Mouse (Mus musculus) kidney, embryonic 14.5 days (tissue): ENCODE measurements around the gene Ranbp3. TPM values are rescaled to one million over a fixed set of nuclear protein-coding genes. Genes with fewer than 3 reads are reported as not detected.

Experiments
- ATAC-seq: fragments of 200-750 bp; cut with Nextera tagmentation; 2 replicates; pipeline ENCODE4 v1.8.0; 2017; ENCODE audit warnings: moderate number of reproducible peaks, mild to moderate bottlenecking, moderate TSS enrichment, moderate library complexity; ENCODE audit not compliant: low FRiP score, low TSS enrichment
- H3K27ac ChIP-seq: fragments of 300-500 bp; sonication (generic); 2 replicates; pipeline ENCODE4 v1.5.1; 2014; ENCODE audit warnings: low read depth, mild to moderate bottlenecking, low read length, moderate library complexity, mixed read lengths
- H3K27me3 ChIP-seq: fragments of 300-500 bp; sonication (generic); 2 replicates; pipeline ENCODE4 v1.6.1; 2014; ENCODE audit warnings: mild to moderate bottlenecking, low read length; ENCODE audit not compliant: control insufficient read depth, insufficient read depth
- H3K36me3 ChIP-seq: fragments of 300-500 bp; sonication (generic); 2 replicates; pipeline ENCODE4 v1.6.1; 2014; ENCODE audit warnings: low read length, mixed read lengths; ENCODE audit not compliant: control insufficient read depth, insufficient read depth
- H3K4me1 ChIP-seq: fragments of 300-500 bp; sonication (generic); 2 replicates; pipeline ENCODE4 v1.6.1; 2014; ENCODE audit warnings: low read length, mixed read lengths; ENCODE audit not compliant: control insufficient read depth, insufficient read depth
- H3K4me2 ChIP-seq: fragments of 300-500 bp; sonication (generic); replicated peaks from 2 replicates; pipeline ENCODE4 v1.6.1; 2014; ENCODE audit warnings: low read depth, mild to moderate bottlenecking, low read length
- H3K4me3 ChIP-seq: fragments of 300-500 bp; sonication (generic); 2 replicates; pipeline ENCODE4 v1.5.1; 2014; ENCODE audit warnings: mild to moderate bottlenecking, low read length
- H3K9ac ChIP-seq: fragments of 300-500 bp; sonication (generic); 2 replicates; pipeline ENCODE4 v1.6.1; 2014; ENCODE audit warnings: low read depth, mild to moderate bottlenecking, low read length, moderate library complexity
- H3K9me3 ChIP-seq: fragments of 300-500 bp; sonication (generic); 2 replicates; pipeline ENCODE4 v1.6.1; 2016; ENCODE audit warnings: low read length; ENCODE audit not compliant: control insufficient read depth
- WGBS: fragments of 180-500 bp; shearing (Covaris S2); extraction: QIAGEN DNeasy Blood & Tissue Kit; methylation state at CpG from one replicate; pipeline ENCODE4 v1.1.7; 2014; 5-methylcytosine and 5-hydroxymethylcytosine counted together
- polyA plus RNA-seq: library from polyadenylated mRNA; unstranded; fragments of >200 nt; fragmentation: Nextera tagmentation; extraction: Ambion mirVana; gene quantifications from 2 replicates; pipeline ENCODE4 v1.2.1, GENCODE M21; 2014

The Ranbp3 gene
- polyA plus RNA-seq, 1 experiment from 2014 or later = 107 TPM

DNA sequence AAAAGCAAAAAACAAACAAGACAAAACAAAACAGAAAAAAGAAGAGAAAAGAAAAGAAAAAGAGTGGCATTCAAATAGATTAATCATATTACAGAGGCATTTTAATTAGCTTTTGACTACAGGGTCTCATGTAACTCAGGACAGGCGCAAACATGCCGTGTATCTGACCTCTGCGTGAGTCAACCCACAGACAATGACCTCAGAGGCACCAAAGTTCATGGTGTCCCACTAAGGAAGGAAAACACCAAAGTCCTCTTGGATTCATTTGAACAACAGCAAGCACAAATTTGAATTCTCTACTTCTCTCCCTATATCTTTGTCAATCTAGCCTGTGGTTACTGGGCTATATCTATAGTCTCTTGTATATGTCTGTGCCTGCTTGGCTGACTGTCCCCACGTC is 29.9 kb upstream of the Ranbp3 start:
- no peaks in the 10 kb centered on the region for H3K27me3 ChIP-seq
- 79% methylated on average over 4 of the region's 4 CpGs for WGBS

DNA sequence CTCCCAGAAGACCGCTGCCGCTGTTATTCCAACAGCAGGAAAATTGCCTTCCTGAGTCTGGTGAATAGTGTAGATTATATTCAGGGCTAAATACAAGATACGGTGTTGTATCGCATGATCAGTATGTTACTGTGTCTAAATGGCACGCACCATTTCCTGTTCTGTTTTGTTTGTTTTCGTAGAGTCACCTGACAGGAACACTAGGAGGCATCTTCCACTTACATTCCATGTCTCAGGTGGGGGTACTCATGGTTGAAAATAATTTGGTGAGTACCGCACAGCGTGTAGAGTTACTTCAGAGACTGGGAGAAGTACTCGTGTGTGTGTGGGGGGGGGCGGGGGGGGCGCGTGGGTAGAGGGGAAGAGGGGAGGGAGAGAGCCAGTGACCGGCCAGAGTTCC is 25.5 kb upstream of the Ranbp3 start:
- Histone ChIP-seq H3K4me2 (no peak overlapping the region), H3K36me3 (no peaks in the 10 kb centered on the region), H3K9me3 (no peaks in the 10 kb centered on the region), H3K27me3 (no peaks in the 10 kb centered on the region), H3K4me1 (no peaks in the 10 kb centered on the region), H3K27ac (no peak overlapping the region), H3K4me3 (no peak overlapping the region), H3K9ac (no peak overlapping the region)
- 58% methylated on average over 11 of the region's 13 CpGs for WGBS
- ATAC-seq = no peak

More for the DNA sequence above, 29.9 kb upstream of the Ranbp3 start:
- no peak overlapping the region for H3K27ac ChIP-seq
- H3K9ac ChIP-seq = no peak overlapping the region
- H3K9me3 ChIP-seq = no peaks in the 10 kb centered on the region
- H3K4me3 ChIP-seq = no peak overlapping the region
- no peaks in the 10 kb centered on the region for H3K4me1 ChIP-seq
- ATAC-seq = no peak
- no peaks in the 10 kb centered on the region for H3K36me3 ChIP-seq
- H3K4me2 ChIP-seq = no peak overlapping the region

DNA sequence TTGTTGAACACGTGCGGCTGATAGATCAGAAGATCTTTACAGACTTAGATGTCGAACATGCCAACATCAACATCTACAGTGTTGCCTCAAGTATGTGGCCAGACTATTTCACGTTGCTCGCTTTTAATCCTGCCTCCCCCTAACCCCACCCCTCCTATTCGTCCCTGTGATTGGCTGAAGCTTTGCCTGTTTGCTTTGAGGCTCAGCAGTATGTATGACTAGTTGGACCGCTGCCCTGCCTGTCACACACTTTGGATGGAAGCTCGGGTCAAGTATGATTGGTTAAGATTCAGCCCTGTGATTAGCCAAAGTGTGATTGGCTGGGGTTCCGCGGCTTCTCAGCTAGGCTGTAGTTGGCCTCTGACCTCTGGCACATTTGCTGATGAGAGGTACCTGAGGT is 21.3 kb upstream of the Ranbp3 start:
- Histone ChIP-seq H3K4me1 (no peaks in the 10 kb centered on the region), H3K27ac (no peak overlapping the region), H3K4me3 (no peak overlapping the region), H3K27me3 (no peaks in the 10 kb centered on the region), H3K36me3 (no peaks in the 10 kb centered on the region), H3K9ac (no peak overlapping the region), H3K4me2 (peak overlapping the region; percentile 25; the same call in 1 of the 2 replicates), H3K9me3 (no peaks in the 10 kb centered on the region)
- WGBS = 17% methylated on average over 10 of the region's 10 CpGs
- ATAC-seq = peak; percentile 48; the same call in 1 of the 2 replicates

DNA sequence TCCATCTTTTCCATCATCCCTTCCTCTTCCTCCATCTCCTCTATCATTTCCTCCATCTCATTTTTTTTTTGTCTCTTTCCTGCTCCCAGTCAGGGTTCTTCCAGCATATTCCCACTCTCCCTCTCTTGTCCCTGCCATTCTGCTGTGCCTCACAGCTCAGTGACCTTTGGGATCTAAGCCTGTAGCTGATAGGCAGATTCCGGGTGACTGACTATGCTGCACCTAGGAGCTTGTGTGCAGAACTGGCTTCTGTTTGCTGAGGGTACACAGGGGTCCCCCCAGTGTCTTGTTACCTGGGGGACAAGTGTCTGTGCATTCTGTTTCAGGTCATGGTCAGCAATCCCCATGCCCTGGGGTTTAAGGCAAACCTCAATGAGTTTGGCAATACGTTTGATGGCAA is 18.3 kb upstream of the Ranbp3 start:
- H3K4me3 ChIP-seq = no peak overlapping the region
- no peak for ATAC-seq
- no peaks in the 10 kb centered on the region for H3K9me3 ChIP-seq
- H3K9ac ChIP-seq = no peak overlapping the region
- no peaks in the 10 kb centered on the region for H3K4me1 ChIP-seq
- 53% methylated on average over 2 of the region's 2 CpGs for WGBS
- no peaks in the 10 kb centered on the region for H3K36me3 ChIP-seq
- no peaks in the 10 kb centered on the region for H3K27me3 ChIP-seq
- H3K4me2 ChIP-seq = no peak overlapping the region
- no peak overlapping the region for H3K27ac ChIP-seq

DNA sequence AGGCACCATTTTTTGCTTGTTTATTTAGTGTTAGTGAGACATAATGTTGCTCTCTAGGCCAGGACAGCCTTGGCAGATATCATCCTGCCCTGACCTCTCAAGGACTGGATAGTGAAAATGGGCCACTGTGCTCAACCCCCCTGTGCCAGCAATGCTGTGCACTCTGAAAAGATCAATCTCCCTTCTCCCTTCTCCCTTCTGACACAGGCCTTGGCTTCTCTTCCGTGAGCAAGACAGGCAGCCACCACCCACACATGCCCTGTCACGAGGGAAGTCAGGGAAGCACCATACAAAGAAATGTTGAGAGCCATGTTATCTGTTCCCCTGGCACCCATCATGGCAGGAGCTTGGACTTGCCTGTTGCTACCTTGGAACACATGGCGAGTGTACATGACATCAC is 17.8 kb upstream of the Ranbp3 start:
- no peaks in the 10 kb centered on the region for H3K36me3 ChIP-seq
- ATAC-seq = no peak
- 80% methylated on average over 3 of the region's 3 CpGs for WGBS
- H3K4me3 ChIP-seq = no peak overlapping the region
- no peaks in the 10 kb centered on the region for H3K9me3 ChIP-seq
- H3K27me3 ChIP-seq = no peaks in the 10 kb centered on the region
- H3K4me2 ChIP-seq = no peak overlapping the region
- no peak overlapping the region for H3K27ac ChIP-seq
- H3K4me1 ChIP-seq = no peaks in the 10 kb centered on the region
- no peak overlapping the region for H3K9ac ChIP-seq

DNA sequence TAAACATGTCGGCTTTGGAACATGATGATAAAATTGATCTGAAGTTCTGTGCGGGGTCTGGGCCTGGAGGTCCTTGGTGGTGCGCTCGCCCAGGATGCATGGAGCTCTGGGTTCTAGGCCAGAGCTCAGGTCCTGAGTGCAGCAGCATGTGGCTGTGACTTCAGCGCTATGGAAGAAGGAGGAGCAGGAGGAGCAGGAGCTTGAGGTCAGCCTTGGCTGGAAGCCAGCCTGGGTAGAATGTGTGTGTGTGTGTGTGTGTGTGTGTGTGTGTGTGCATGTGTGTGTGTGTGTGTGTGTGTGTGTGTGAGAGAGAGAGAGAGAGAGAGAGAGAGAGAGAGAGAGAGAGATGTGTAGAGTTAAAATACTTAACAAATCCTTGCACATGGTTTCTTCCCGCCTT is 16.9 kb upstream of the Ranbp3 start:
- Histone ChIP-seq H3K4me1 (no peaks in the 10 kb centered on the region), H3K4me3 (no peak overlapping the region), H3K27me3 (no peaks in the 10 kb centered on the region), H3K4me2 (no peak overlapping the region), H3K9ac (no peak overlapping the region), H3K9me3 (no peaks in the 10 kb centered on the region), H3K36me3 (no peaks in the 10 kb centered on the region), H3K27ac (no peak overlapping the region)
- WGBS = 89% methylated on average over 6 of the region's 6 CpGs
- no peak for ATAC-seq

DNA sequence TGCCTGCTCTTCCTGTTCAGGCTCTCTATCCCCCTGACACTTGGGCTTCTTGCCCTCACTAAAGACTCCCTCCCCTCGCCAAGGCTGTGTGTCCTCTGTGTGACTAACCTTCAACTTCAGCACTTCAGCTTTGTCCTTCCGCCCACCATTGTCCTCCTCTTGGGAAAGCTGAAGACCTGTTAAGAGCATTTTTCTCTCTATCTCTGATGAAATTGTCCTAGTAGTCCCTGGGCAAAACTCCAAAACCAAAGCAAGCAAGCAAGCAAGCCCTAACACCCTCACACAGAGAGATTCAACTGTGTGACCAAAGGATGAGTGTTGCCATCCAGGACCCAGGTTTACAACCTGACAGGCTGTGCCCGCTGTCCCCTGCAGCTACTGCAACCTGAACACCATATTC is 9.4 kb upstream of the Ranbp3 start:
- Histone ChIP-seq H3K36me3 (no peaks in the 10 kb centered on the region), H3K4me2 (peak overlapping the region; percentile 39), H3K9me3 (no peaks in the 10 kb centered on the region), H3K9ac (no peak overlapping the region), H3K27ac (no peak overlapping the region), H3K27me3 (no peaks in the 10 kb centered on the region), H3K4me3 (peak overlapping the region; percentile 18), H3K4me1 (peaks cover 12% of the 10 kb centered on the region; the same call in 1 of the 2 replicates)
- 57% methylated on average over 3 of the region's 3 CpGs for WGBS
- no peak for ATAC-seq

DNA sequence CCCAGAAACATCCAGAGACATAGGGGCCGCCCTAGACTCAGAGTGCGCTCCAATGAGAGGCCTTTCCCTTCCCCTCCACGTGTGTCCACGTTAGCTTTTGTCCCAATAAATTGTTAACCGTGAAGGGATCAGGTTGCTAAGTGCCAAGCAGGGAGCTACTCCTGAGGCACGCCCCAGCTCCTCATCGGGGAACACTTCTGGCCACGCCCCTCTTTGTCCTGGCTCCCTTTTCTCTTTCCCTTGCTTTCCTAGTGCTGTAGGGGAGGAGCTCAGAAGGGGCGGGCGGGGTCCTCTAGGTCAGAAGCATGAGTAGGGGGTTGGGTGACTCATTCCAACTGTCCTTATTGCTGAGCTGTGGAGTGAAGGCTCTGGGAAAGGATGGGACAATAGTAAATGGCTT is 8.8 kb upstream of the Ranbp3 start:
- WGBS = 3% methylated on average over 10 of the region's 10 CpGs
- peak; percentile 80 for ATAC-seq
- peak overlapping the region; percentile 39 for H3K4me2 ChIP-seq
- no peaks in the 10 kb centered on the region for H3K36me3 ChIP-seq
- H3K9ac ChIP-seq = peak overlapping the region; percentile 47; the same call in 1 of the 2 replicates
- no peak overlapping the region for H3K27ac ChIP-seq
- peaks cover 12% of the 10 kb centered on the region; the same call in 1 of the 2 replicates for H3K4me1 ChIP-seq
- H3K27me3 ChIP-seq = no peaks in the 10 kb centered on the region
- no peaks in the 10 kb centered on the region for H3K9me3 ChIP-seq
- peak overlapping the region; percentile 18 for H3K4me3 ChIP-seq

DNA sequence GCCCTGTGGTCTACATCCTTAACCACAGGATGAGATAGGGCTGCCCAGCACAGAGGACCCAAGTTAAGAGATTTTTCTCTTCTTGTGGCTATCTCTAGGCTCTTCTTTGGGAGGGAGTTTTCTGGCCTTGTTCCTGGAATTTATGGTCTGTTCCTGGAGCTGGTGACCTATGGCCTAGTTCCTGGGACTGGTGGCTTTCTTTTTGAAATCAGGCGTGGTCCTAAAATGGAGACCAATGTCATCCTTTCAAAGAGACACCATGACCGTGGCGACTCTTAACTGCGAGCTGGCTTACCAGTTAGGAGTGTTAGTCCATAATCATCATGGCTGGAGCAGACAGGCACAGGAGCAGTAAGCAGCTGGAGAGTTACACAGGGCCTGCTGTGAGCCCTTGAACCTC is 6.7 kb upstream of the Ranbp3 start:
- ATAC-seq = no peak
- Histone ChIP-seq H3K27ac (no peak overlapping the region), H3K4me1 (peaks cover 12% of the 10 kb centered on the region; the same call in 1 of the 2 replicates), H3K4me3 (no peak overlapping the region), H3K27me3 (no peaks in the 10 kb centered on the region), H3K9ac (no peak overlapping the region), H3K4me2 (no peak overlapping the region), H3K9me3 (no peaks in the 10 kb centered on the region), H3K36me3 (no peaks in the 10 kb centered on the region)
- WGBS = 87% methylated on average over 4 of the region's 4 CpGs
